Mouse (Mus musculus) embryo, embryonic 10 days (tissue): ENCODE measurements around the gene Clcnka.

Source experiments
- DNase-seq: peaks from one replicate; pipeline ENCODE4 v3.0.0-alpha.2; 2015; ENCODE audit warnings: low spot score

Clcnka gene

GRCm38 (mm10) chr4:141398545-141398944 is at the start of gene Clcnka:
TSS of gene Clcnka (minus strand) at chr4:141398724.
- no peak for DNase-seq

GRCm38 (mm10) chr4:141446211-141446610 is 47.7 kb upstream of the Clcnka start:
- DNase-seq: no peak

GRCm38 (mm10) chr4:141445328-141445720 is 46.8 kb upstream of the Clcnka start:
- peak; percentile 35 for DNase-seq

GRCm38 (mm10) chr4:141444451-141445327 is 46.2 kb upstream of the Clcnka start, which contains the start of gene Zbtb17:
TSS of gene Zbtb17 (plus strand) at chr4:141444654.
- peak; percentile 96 for DNase-seq

GRCm38 (mm10) chr4:141443641-141444429 is 45.3 kb upstream of the Clcnka start:
- DNase-seq: no peak

GRCm38 (mm10) chr4:141440877-141441276 is 42.4 kb upstream of the Clcnka start:
- DNase-seq: no peak

GRCm38 (mm10) chr4:141439083-141439803 is 40.7 kb upstream of the Clcnka start:
- DNase-seq: no peak

- no peak for DNase-seq
These were observed 37.5 kb upstream of the Clcnka start, which contains the start of gene Srarp for GRCm38 (mm10) chr4:141435974-141436373. TSS of gene Srarp (minus strand) at chr4:141436105.

GRCm38 (mm10) chr4:141433191-141433590 is 34.7 kb upstream of the Clcnka start:
- DNase-seq: no peak

- no peak for DNase-seq
These were observed 34.1 kb upstream of the Clcnka start for GRCm38 (mm10) chr4:141432666-141433065.

GRCm38 (mm10) chr4:141430997-141431396 is 32.5 kb upstream of the Clcnka start:
- DNase-seq: peak; percentile 83

GRCm38 (mm10) chr4:141429847-141430246 is 31.3 kb upstream of the Clcnka start:
- peak; percentile 42 for DNase-seq

GRCm38 (mm10) chr4:141429381-141429780 is 30.9 kb upstream of the Clcnka start:
- no peak for DNase-seq

GRCm38 (mm10) chr4:141427921-141428320 is 29.4 kb upstream of the Clcnka start:
- DNase-seq: no peak

GRCm38 (mm10) chr4:141426796-141427745 is 28.5 kb upstream of the Clcnka start:
- no peak for DNase-seq

GRCm38 (mm10) chr4:141425484-141426479 is 27.3 kb upstream of the Clcnka start:
- DNase-seq: peak; percentile 58

GRCm38 (mm10) chr4:141423691-141424431 is 25.3 kb upstream of the Clcnka start:
- DNase-seq: no peak

- DNase-seq: no peak
These were observed 24.8 kb upstream of the Clcnka start for GRCm38 (mm10) chr4:141423288-141423687.

- DNase-seq: no peak
These were observed 24.3 kb upstream of the Clcnka start for GRCm38 (mm10) chr4:141422841-141423240.
